Mouse (Mus musculus) bone marrow, adult 2 months (tissue): ENCODE data around the gene Smco3.

ENCODE experiments used
- CTCF ChIP-seq: fragments of 200-500 bp; IDR thresholded peaks from 2 replicates; pipeline ENCODE4 v1.5.1; 2011; ENCODE audit warnings: low read length, control low read depth; ENCODE audit not compliant: control insufficient read depth, insufficient read depth
- POLR2A ChIP-seq: fragments of 200-500 bp; IDR thresholded peaks from 2 replicates; pipeline ENCODE4 v1.6.1; 2011; ENCODE audit warnings: low read depth, mild to moderate bottlenecking, control low read depth, low read length, borderline replicate concordance; ENCODE audit not compliant: control insufficient read depth

DNA sequence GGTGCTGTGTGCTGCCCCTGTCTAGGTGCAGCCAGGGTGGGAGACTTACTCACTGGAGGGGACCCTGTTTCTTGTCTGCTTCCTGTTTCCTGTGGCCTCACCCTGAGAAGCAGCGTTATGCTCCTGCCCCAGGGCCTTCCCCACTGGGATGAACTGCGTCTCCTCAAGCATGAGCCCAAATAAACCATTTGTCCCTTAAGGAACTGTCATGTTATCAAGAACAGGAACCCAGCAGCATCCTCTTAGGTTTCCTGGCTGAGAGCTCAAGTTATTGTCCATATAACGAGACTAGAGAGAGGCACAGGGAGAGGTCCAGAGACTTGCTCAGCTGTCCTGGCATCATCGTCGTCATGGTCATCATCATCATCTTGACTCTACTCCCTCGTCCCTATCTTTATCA lies 15.0 kb upstream of the Smco3 start:
- TF ChIP-seq CTCF (no peak), POLR2A (no peak)
